Mouse (Mus musculus): Measurements from ENCODE around the gene Dyrk1b.
"Not testable (repeated sequence)": the region's sequence is repeated elsewhere in the genome, so short reads cannot be mapped to it uniquely, and the experiment has no call there.

Gene Dyrk1b

DNA sequence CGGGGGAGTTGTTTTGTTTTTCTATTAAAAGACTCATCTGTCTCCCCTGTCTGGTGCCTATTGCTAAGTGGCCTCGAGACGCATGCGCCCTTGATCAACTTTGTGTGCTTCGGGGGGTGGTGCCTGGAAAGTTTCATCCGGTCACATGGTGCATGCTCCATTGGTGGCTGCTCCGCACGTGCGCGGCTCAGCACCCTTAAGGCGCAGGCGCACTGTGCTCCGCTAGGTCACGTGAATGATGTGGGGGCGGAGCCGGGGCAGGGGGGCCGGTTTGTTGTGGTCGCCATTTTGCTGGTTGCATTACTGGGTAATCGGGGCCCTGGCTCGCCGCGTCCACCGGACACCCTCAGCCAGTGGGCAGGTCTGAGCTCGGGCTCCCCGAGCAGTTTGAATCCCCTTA is at the start of gene Dyrk1b:
Gene Dyrk1b (plus strand): TSS at position 242 of the 400 bp plus-strand sequence.
- in situ Hi-C loops (cut with MboI) = no loop called here

DNA sequence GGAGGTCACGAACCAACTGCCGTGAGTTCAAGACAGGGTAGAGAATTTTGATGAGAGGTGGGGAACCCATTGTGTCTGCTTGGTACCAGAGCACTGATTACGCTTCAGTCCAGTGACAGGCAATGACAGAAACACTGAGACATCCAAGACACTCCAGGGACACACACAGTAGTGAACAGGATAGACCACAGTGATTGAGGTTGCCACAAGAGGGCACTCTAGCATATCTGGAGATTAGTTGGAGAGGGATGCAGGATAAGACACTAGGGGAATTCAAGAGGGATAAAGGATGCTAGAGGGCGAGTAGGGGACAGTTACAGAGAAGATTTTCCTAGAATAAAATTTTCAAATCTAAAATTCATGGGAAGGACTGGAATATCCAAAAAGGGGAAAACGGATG is 41.7 kb upstream of the Dyrk1b start:
- in situ Hi-C loops (cut with MboI) = no loop called here

DNA sequence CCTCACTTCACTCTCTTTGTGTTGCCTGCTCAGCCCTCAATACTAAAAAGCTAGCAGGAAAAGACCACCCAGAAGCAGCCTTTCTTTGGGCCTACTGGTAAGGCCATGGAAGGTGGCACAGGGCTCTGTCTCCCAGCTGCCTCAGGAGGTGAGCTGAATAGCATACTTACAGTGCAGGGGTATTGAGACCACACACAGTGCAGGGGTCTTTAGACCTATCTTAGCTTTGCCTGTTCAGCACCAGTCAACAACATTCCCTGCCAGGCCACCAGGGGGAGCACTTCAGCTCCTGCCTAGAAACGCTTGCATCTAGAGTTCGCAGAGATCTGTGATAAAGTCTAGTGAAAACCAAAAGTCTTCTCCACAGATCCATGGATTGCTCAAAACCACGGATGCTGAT is 31.0 kb upstream of the Dyrk1b start:
- in situ Hi-C loops (cut with MboI) = loop anchor here (10.0 kb wide), 1 partner anchor 57 kb away; no protein-coding TSS in a partner anchor

DNA sequence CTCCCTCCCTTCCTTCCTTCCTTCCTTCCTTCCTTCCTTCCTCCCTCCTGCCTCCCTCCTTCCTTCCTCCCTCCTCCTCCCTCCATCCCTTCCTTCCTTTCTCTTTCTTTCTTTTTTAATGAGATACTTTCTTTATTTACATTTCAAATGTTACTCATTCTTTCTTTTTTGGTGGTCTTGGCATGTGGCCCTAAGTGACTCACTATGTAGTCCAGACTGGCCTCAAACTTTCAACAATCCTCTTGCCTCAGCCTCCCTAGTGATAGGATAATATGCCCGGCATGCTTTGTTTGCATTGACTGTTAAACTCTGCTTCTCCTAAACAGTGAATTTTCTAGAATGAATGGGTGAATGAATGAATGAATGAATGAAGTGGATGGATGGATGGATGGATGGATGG is 29.4 kb upstream of the Dyrk1b start:
- in situ Hi-C loops (cut with MboI) = loop anchor here (10.0 kb wide), 1 partner anchor 55 kb away; no protein-coding TSS in a partner anchor

DNA sequence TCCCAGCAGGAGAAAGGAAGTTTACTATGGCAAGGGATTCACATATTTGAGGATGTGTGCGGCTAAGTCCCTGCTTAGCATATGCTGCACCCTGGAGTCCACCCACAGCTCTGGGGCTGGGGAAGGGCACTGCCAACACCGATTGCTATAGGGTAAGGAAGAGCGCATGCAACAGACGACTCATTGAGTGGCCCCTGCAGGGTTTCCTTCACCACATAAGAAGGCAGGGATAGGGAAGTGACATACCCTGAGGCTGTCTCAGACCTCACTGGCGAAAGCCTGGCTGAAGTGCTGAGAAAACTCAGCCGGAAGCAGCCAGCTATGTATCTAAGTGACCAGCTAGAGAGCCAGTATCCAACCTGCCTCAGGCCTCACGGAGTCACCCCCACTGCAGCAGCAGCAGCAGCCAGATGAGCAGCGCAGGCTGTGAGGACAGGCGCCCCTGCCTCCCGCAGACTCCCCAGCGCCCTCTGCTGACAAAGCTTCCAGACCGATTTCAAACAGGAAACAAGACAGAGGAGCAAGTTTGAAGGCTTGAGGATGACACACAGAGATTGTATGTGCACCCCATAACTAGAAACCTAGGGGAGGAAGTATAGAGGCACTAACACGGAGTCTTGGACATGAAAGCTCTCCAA is 27.6 kb upstream of the Dyrk1b start:
- in situ Hi-C loops (cut with MboI) = no loop called here

DNA sequence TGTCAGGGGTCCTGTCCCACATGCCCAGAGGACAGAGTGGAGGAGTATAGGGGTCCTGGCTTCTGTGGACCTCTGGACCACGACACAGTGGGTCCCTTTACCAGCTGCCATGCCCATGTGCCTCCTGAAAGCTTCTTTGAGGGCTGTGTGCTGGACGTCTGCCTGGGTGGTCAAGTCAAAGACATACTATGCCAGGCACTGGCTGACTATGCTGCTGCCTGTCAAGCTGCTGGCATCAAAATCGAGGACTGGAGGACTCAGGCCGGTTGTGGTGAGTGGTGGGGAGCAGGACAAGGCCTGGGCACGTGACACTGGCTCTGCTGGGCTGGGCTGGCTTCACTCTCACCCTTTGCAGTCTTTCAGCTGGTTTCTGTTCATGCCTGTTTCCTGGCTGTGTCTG is 25.7 kb upstream of the Dyrk1b start:
- in situ Hi-C loops (cut with MboI) = not testable (repeated sequence)

DNA sequence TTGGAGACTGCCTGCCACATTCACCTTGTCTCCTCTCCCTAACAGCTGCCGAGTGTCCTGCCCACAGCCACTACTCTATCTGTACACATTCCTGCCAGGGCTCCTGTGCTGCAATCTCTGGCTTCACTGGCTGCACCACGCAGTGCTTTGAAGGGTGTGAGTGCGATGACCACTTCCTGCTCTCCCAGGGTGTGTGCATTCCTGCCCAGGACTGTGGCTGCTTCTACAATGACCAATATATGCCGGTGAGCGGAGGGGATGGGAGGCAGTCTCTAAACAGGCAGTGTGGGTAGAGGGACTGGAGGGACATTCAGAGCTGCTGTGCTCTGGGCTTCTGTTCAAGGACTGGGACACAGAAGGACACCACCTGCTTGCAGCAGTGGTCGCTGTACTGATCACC is 20.0 kb upstream of the Dyrk1b start:
- in situ Hi-C loops (cut with MboI) = no loop called here

DNA sequence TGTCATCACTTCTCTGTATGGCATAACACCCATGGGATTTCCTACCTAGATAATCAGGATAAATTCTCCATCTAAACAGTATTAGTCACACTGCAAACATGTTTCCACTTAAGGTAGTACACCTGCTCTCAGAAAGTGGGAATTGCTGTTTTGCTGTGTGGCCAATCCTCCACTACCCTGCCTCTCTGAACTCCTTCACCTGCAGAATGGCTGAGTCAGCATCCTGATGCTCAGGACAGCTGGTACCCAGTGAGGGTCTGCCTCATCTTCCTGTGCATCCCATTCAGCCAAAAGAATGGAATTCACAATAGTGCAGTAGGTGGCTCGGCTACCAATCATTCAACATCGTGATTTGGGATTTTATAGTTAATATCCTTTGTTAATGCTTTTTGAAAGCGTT is 19.4 kb upstream of the Dyrk1b start:
- in situ Hi-C loops (cut with MboI) = no loop called here

DNA sequence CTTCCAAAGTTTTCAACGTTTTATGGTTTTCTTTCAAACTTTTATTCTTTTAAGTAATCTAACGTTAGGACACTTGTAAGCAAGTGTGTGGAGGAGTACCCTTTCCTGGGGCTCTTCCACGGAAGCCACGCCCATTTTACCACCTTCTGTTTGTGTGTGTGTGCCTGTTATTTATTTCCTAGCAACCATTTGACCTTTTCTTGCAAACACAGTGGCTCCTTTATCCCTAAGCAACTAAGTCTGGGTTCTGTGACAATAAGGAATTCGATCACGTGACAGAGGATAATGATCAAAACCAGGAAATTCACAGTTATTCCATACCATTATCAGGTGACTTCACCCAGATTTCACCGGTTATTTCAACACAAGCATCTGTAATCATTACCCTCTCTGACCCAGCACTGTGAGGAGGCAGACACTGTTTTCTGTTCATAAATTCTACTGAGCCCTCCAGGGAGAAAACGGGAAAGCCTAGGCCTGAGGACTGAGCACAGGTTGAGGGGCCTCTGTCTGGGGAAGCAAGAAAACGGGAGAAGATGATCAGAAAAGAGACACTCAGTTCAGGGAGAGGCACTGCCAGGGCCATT is 18.0 kb upstream of the Dyrk1b start:
- in situ Hi-C loops (cut with MboI) = no loop called here

DNA sequence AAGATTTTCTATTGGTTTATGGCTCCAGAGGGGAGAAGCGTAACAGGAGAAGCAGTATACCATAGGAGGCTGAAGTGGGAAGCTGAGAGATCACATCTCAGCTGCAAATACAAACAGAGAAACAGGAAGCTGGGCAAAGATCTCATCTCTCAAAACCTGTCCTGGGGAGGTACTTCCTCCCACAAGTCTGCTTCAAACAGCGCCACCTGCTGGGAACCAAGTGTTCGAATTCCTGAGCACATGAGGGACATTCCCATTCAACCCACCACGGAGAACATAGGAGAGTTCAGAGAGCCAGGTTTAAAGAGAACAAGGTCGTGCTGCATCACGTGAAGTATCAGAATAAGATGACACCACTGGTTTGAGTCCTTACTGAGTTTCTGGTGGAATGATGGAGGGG is 13.9 kb upstream of the Dyrk1b start:
- in situ Hi-C loops (cut with MboI) = no loop called here

DNA sequence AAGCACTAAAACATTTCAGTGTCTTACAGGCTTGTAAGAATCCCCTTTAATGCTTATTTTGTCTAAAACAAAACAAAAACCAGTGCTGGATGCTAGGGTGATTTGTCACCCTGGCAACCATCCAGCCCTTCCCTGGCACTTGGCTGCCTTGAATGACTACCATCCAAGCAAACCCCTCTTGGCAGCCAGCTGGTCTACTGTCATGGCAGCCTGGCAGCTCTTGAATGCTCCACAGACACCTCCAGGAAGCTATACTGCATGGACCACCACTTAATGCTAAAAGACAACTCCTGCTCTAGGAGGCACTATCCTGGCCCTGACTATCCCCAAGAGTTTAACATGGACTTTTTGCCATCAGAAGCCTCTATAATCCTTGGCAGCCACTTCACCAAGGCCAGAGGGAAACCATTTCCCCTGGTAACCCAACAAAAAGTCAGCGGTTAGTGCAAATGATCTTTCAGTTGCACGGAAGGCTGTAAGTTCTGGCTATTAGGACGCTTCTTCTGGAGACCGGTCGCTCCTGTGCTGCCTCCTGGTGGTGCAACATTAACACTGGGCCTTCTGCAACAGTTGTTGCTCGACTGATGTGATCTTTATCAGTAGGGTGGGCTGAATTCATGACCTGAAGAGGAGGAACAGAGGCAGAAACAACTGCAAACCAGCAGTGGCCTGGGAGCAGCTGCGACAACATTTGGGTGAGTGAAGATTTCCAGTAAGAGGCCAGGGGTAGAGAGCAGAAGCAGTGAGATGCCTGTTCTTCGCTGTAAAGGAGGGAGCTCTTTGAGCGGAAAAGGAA is 10.8 kb upstream of the Dyrk1b start:
- in situ Hi-C loops (cut with MboI) = no loop called here

DNA sequence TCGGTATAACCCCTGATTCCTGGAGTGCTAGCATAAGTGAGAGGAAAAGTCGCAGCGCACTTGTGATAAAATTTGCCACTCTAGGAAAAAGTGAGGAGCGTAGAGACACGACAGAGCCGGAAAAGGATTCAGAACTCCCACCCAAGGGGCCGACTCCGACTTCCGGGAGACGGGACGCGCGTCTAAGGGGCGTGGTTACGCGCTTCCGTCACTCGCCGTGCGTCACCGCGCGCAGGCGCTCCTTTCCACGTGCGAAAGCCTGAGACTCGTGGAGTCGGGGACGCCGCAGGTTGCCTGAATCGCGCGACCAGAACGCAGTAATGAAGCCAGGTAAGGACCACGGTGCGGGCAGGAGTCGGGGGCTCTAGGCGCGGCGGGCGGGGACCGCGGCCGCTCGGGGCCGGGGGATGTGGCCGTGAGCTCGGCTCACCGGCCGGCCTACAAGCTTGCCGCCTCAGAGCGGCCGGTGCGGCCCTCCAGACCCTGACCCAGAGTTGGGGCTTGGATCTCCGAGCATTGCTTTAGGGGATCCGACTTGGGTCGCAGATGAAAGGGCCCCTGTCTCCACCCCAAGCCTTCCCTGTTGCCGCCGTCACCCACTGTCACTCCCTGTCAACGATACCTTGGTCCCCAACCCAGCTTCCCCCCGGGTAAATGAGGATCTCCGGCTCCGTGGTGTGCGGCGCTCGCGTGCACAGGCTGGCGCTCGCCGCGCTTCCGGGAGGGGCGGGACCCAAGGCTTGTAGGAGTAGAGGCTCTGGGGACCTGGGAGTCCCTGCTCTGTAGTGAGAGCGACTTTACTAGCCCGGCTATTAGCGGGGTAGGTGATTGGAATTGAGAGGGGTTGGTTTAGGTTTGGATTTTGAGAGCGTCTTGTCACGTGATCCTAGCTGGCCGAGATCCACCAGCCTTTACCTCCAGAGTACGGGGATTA is 9.5 kb upstream of the Dyrk1b start, which contains the start of gene Fbl:
Gene Fbl (plus strand): TSS at position 222 of the 934 bp plus-strand sequence.
- in situ Hi-C loops (cut with MboI) = no loop called here

DNA sequence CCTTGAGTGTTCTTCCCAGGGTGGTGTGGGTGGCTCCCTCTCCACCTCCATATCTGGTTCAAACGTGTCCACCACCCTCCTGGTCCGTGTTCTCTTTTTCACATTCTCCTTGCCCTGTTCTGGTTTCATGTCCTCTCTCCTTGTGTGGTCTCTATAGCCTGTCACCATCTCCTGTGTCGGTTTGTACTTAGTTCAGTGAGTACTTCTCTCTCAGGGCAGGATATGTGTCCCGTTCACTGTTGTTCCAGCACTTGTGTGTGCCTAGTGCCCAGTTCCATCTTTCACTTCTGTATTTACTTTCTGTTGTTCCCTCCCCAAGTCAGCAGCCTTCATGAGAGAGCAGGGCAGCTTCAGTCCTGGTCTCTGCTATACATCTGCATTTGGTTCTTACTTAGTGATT is 3.9 kb upstream of the Dyrk1b start:
- in situ Hi-C loops (cut with MboI) = no loop called here

DNA sequence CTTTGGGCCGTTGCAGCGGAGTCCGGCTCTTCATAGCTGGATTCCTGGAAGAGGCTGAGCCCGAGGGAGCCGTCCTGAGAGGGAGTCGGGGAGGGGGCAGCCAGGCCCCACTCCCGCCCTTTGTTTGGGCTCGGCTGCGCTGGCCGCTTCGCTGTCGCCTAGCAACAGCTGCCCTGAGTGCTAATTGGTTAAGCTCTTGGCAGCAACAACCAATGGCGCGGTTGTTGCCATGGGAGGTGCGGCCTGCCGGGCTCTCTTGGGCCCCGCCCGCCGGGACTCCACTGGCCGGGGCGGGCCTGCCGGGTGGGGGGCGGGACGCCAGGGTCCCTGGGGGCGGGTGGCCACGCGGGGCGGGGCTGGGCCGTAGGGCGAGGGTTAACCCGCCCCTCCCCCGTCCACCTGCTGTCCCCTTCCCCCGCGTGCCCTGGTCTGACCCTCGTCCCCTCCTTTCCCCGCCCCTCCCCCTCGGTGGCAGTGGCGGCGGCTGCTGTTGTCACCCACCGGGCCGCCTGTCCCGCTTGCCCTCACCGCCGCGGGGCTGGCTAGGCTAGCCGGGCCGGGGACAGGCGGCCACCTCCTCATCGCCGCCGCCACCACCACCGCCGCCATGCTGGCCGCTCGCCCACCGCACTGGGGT is 590 bp downstream of the Dyrk1b start:
- in situ Hi-C loops (cut with MboI) = no loop called here

DNA sequence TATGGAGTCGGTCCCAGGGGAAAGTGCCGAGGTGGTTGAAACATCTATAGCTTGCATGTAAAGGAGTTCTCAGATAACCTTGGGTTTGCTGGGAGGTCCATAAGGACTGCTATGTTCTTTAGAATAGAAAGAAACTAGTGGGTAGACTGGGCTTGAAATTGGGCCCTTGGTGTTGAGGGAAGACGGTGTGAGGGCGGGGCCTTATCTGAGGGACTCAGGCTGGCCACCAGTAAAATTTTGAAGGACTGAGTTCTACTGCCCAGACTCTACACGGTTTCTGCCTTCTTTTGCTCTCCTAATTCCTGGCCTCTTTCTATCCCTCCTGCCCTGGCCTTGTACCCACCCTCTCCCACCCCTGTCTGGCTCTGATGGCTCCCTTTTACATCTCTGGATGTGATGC is 1.6 kb downstream of the Dyrk1b start:
- in situ Hi-C loops (cut with MboI) = no loop called here

DNA sequence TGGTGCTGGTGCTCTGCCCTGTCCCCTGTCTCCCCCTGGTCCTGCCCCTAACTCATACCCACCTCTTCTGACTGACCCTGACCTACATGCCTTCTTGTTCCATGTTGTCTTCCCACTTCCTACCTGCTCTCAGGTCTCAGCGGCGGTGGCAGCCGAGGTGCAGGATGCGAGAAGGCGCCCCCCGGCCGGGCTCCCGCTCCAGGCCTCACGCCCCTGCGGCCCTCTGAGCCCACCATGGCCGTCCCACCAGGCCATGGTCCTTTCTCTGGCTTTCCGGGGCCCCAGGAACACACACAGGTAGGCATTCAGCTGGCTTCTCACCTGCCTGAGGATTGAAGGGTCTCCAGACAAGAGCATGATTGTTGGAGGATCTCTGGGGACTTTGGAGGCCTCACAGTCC is 2.1 kb downstream of the Dyrk1b start:
- in situ Hi-C loops (cut with MboI) = no loop called here

DNA sequence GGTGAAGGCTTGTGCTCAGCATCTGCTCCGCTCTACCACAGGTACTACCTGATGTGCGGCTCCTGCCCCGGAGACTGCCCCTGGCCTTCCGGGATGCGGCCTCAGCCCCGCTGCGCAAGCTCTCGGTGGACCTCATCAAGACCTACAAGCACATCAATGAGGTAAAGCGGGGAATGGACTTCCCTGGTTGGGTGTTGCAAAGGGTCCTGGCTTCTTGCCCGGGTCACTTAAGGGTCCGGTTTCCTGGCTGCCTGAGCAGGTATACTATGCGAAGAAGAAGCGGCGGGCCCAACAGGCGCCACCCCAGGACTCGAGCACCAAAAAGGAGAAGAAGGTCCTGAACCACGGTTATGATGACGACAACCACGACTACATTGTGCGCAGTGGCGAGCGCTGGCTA is 3.1 kb downstream of the Dyrk1b start:
- in situ Hi-C loops (cut with MboI) = no loop called here

DNA sequence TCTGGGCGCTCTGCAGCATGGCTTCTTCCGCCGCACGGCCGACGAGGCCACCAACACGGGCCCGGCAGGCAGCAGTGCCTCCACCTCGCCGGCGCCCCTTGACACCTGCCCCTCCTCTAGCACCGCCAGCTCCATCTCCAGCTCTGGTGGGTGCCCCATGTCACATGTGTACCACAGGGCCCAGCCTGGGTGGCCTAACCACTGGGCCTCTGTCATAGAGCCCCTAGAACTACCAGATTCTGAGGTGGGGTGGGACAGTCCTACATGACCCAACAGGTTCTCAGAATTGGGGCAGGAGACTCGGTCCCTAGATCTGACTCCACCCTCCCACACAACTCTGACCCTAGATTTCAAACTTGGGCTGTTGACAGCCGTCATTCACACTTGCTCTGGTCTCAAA is 6.6 kb downstream of the Dyrk1b start:
- in situ Hi-C loops (cut with MboI) = no loop called here

DNA sequence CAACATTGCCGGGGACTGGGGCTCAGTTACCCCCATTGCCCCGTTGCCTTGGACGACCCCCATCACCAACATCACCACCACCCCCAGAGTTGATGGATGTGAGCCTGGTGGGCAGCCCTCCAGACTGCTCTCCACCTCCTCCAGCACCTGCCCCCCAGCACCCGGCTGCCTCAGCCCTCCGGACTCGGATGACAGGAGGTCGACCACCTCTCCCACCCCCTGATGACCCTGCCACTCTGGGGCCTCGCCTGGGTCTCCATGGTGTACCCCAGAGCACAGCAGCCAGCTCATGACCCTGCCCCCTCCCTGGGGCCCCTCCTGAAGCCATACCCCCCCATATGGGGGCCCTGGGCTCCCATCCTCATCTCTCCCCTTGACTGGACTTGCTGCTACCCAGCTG is 7.4 kb downstream of the Dyrk1b start:
- in situ Hi-C loops (cut with MboI) = no loop called here

DNA sequence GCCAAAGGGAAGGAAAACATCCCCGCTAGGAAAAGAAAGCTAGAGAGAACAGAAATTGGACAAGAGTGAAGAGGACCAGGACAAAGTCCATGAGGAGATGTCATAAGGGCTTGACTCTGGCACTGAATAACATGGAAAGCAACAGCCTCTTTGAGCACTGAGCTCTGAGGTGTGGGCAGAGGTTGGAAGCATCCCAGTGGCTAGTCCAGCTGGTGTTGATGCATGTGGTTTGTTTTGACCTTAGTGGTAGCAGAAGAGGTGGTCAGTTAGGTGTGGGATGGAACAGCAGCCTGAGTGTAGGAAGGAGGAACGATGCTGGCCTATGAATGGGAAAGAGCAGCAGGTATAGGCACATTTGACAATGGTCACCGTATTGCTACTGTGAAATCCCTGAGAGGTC is 12.2 kb downstream of the Dyrk1b start:
- in situ Hi-C loops (cut with MboI) = no loop called here

DNA sequence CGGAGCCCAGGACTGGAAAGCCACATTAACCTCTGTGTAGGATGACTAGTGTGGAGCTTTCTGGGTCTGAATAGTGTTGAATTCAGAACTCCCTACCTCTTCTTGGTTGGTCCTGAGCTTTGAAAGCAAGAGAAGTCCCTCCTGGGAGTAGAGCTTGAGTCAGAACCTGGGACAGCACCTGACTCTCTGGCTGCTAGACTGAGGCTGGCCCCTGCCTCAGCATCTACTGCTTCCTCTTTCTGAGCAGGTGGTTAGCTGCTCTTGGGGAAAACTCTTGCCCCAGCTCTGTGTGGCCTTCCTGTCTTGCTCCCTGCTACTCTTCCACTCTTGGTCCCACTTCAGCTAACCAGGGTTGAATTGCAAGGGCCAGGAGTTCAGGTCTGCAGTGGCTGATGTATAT is 12.6 kb downstream of the Dyrk1b start:
- in situ Hi-C loops (cut with MboI) = no loop called here
